Mouse (Mus musculus): ENCODE data around the gene Ankrd13b.

- TF ChIP-seq EP300 (IDR thresholded peaks at IDR 0.05; ENCODE audit: insufficient read depth, low read depth, low read length) (no peak), CTCF (IDR thresholded peaks at IDR 0.05) (no peak), POLR2A (IDR thresholded peaks at IDR 0.05; ENCODE audit: insufficient read depth, low read depth, low read length) (no peak)
Observed at GRCm38 (mm10) chr11:77441020-77441419, 48.5 kb downstream of the Ankrd13b start.
